Mouse (Mus musculus) left cerebral cortex, postnatal 25 days (tissue): Measurements from ENCODE around the gene Golph3l. TPM values are rescaled to one million over a fixed set of nuclear protein-coding genes. Genes with fewer than 3 reads are reported as not detected.
"Not testable (repeated sequence)": the region's sequence is repeated elsewhere in the genome, so short reads cannot be mapped to it uniquely, and the experiment has no call there.

Experiments
- DNase-seq, 2 experiments: peaks; one replicate each; pipeline ENCODE4 v3.0.0; 2022; ENCODE audit warnings: low spot score in 2 of 2, mixed read lengths in 1 of 2
- intact Hi-C: fragments of 180-260 bp; cut with DNase I; formaldehyde crosslinking; loops from one replicate; pipeline ENCODE4 v1.15.1; 2025
- total RNA-seq, 2 experiments: library from RNA; stranded (reverse); gene quantifications; 2 replicates each; pipeline ENCODE4 v1.2.3; 2021

Gene Golph3l
- total RNA-seq, 2 experiments from 2014 or later, result 20.4 to 20.6 TPM

DNA sequence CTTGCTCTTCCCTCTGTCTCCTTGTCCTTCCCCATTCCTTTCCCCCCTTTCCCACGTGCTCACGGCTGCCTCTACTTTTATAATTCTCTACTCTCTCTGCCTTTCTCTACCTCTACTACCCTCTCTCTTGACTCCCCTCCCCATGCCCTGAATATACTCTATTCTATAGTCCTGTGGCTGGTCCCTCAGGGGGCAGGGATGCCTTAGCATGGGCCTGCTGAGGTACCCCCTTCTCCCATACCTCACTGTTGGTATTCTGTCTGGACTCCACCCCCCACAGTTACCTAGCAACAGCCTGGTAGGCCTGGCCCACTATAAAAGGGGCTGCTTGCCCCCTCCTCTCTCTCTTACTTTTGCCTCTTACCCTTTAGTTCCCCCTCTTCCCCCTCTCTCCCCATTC, 34.8 kb downstream of the Golph3l start:
- intact Hi-C loops, result no loop called here
- no peak for DNase-seq

DNA sequence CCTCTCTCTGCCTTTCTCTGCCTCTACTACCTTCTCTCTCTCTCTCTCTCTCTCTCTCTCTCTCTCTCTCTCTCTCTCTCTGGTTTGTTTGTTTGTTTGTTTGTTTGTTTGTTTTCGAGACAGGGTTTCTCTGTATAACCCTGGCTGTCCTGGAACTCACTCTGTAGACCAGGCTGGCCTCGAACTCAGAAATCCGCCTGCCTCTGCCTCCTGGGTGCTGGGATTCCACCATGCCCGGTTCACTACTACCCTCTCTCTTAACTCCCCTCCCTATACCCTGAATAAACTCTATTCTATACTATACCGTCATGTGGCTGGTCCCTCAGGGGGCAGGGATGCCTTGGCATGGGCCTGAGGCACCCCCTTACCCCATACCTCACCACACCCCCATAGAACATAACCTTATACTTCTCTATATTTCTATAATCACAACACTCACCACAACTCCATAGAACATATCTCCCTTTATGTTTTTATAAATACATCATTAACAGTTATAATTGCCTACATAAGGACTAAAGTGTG, 35.3 kb downstream of the Golph3l start:
- DNase-seq, intact Hi-C loops: not testable (repeated sequence)

DNA sequence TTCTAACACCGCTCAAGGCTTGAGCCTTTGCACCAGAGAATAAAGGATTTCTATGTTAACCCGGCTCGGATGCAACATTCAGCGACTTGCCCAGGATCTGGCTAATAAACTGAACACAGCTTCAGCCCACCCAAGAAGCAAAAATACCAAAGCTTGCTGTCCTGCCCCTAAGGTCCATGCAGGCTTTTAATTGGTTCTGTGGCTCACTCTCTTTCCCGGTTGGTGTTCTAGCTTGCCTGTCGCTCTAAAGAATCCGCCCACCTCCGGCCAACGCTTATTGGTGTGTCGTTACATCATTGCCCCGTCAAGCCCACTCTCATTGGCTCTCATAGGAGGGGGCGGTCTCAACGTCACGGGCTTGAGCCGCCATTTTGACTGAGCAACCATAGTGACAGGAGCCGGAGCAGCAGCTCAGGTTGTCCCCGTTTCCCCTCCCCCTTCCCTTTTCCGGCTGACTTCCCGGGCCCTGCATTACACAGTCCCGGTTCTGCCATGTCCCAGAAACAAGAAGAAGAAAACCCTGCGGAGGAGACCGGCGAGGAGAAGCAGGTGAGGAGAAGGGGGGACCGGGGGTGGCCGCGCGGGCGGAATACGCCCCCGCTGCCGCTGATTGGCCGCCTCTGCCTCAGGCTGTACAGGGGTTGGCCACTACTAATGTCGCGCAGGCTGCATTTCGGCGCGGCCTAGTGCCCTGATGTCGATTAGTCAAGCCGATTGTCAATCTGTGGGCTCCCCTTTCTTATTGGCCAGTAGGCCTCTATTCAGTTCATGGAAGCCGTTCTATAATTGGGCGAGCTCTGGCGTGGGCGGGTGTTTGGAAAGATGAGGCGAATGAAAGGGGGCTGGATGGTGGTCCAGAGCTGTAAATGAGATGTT, 36.1 kb downstream of the Golph3l start, which contains the start of gene Ensa:
TSS of gene Ensa (plus strand) at position 366 of the 876 bp plus-strand sequence.
- intact Hi-C loops, result loop anchor here (5.0 kb wide), 1 partner anchor 128 kb away; the partner anchor contains the start of gene Ctsk
- DNase-seq, result peak; percentile 99 to 100

DNA sequence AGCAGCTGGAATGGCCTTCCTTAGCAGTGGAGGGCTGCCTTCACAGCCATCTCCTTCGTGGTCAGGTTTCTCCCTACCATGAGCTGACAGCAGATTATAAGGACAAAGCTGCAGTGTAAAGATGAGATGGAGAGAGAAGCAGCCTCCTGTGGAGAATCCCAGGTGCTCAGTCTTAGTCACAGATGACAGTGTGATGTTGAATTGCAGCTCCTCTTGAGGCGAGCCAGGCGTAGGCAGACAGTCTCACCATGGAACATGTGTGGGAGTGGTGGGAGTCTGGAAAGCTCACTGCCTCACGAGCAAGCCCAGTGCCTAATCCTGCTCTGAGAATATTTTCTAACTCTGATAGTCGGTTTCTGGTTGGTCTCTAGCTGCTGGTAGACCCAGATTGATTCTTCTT, 39.0 kb downstream of the Golph3l start:
- intact Hi-C loops, result loop anchor here (2.0 to 5.0 kb wide), 2 partner anchors 31 to 130 kb away; partner anchors contain the start of genes Ctsk and Mcl1
- peak; percentile 79 to 97 for DNase-seq

DNA sequence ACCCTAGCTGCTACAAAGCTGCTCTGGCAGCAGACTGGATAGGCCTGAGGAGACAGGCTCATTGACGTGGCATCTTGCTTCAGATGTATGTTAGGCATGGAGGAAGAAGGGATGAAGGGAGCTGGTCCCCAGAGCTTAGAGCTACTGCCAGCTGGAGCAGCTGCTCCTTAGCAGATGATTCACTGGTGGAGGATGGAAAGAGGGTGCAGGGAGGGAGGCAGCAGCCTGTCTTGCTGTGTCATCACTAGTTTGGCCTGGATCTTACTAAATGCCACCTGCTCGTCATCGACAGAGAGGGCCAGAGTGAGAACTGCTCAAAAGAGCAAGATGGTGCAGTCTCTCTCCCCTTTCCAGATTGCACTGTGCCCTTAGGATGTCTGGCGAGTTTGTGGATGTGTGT, 41.0 kb downstream of the Golph3l start:
- intact Hi-C loops, result loop anchor here (2.0 to 5.0 kb wide), 3 partner anchors 29 to 132 kb away; partner anchors contain the start of genes Ctsk and Mcl1

DNA sequence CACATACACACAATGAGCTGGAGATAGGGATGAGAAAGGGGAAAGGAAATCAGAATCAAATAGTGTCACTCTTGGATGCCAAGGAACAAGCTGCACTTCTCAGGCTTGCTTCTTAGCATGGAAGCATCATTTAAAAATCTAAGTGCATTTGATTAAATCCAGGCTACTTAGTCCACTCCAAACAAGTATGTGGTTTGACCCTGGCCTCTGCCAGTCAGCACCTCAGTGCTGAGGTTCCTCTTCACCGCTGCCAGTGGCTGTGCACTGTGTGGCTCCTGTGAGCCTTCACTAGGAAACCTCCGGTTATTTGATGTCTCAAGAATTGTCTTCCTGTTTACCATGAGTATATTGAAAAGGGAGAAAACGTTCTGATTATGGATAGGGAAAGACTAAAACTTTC, 42.1 kb downstream of the Golph3l start:
- no peak for DNase-seq
- intact Hi-C loops, result loop anchor here (5.0 kb wide), 1 partner anchor 46 kb away; no protein-coding TSS in a partner anchor

More for the DNA sequence above, 41.0 kb downstream of the Golph3l start:
- DNase-seq, result peak; percentile 68 to 95

DNA sequence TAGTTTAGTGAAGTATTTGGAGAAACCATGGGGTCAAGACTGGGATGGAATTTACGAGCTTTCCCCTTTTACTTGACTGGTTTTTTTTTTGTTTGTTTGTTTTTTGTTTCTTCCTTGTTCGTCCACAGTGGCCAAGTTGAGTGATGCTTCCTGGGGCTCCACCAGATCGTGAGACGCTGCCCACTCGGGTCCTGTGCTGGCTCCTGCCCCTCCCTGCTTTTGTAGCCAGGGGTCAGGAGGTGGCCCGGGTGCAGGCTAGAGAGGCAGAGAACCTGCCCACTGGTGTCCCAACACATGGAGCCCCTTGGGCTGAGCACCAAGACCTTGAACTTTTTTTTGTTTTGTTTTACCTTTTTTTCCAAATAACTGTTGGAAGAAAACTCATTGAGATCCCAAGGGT, 42.6 kb downstream of the Golph3l start:
- intact Hi-C loops, result loop anchor here (5.0 kb wide), 1 partner anchor 46 kb away; no protein-coding TSS in a partner anchor
- no peak for DNase-seq

DNA sequence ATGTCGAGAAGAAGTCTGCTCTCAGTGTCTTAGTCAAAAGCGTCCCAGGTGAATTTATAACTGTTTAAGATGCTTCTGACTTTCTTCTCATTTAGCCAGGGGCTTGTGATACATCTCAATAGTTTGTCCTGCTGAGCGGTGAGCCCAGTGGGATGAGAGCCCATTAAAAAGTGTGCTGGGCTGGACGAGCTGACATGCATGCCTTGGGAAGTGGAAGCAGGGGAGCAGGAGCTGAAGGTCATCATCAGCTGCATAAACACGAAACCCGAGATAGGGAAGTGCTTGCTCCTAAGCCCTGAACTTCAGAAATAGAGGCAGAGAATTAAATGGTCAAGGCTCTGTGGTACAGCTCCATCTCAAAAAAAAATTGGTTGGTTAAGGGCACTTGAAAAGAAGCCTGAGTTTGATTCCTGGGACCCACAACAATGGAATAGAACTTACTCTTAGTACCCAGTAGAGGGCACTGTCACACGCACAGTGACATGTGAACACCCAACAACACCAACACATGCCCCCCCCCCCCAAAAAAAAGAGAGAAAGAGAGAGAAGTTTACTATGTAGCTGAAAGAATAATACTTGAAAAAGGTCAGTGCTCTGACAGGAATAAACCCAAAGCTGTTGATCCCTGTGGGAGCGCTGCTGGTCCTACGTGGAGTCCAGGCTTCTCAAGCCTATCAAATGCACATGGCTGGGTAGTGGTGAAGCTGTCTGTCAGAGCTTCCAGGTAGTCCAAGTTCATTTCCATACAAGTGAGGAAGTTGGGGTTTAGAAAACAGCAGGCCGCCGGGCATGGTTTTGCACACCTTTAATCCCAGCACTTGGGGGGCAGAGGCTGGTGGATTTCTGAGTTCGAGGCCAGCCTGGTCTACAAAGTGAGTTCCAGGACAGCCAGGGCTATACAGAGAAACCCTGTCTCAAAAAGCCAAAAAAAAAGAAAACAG, 44.2 kb downstream of the Golph3l start:
- intact Hi-C loops, result loop anchor here (5.0 kb wide), 1 partner anchor 44 kb away; no protein-coding TSS in a partner anchor

DNA sequence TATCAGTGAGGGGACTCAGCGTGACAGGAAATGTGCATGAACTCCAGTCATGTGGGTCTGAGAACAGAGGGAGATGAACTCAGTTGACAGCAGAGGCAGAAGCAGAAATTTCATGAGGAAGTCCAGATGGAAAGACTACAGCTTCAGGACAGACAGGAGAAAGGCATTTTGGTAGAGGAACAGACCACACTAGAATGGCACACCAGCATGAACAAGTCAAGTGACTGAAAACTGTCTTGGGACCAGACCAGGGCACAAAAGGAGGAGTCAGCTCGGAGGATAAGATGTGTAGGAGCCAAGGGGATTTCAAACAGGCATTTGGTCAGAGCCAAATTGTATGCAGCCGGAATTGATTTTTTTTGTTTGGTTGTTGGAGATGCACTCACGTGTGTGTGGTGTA, 46.9 kb downstream of the Golph3l start:
- intact Hi-C loops, result no loop called here
- DNase-seq, result no peak

More for the DNA sequence above, 44.2 kb downstream of the Golph3l start:
- DNase-seq, result no peak

DNA sequence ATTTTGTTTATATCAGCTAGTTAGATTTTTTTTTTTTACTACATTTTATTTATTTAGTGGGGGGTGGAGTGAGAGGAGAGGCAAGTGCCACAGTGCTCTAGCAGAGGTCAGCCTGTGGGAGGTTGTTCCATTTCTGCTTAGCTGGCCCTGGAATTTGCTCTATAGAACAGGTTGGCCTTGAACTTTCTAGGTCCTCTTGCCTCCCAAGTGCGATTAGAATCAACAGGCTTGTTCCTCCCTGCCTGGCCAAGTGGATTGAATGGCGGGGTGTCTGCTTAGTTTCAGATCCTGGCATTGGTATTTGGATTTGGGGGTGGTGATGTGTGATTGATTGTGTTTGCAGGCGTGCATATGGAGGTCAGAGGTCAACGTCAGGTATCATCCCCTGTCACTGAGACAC, 47.3 kb downstream of the Golph3l start:
- DNase-seq, result no peak
- intact Hi-C loops, result no loop called here

DNA sequence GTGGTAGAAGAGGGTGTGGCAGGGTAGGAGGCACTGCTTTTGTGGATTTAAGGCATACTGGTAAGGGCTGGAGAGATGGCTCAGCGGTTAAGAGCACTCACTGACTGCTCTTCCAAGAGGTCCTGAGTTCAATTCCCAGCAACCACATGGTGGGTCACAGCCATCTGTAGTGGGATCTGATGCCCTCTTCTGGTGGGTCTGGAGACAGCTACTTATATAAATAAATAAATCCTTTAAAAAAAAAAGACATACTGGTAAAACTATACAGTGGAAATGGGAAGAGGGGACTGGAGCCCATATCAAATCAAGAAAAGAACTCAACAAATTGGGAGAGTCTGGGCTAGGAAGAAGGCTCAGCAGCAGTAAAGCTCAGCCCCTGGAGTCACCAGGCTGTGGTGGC, 51.0 kb downstream of the Golph3l start:
- no peak for DNase-seq
- intact Hi-C loops, result no loop called here

DNA sequence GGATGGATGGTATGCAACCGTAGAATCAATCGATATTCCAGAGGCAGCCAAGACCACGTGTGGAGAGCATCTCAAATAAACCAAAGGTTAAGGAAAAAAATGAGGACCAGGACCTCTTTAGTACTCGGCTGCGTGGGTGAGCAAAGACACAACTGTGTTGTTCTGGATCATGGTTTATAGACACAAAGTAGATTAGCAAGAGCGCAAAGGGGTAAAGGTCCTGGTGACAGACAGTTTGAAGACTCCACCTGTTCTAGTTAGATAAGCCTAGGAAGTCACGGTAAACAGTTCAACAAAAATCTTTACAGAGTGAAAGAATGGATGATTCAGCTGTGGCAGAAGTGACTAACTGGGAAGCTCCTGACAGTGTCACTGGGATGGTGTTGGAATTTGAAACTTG, 54.4 kb downstream of the Golph3l start:
- intact Hi-C loops, result no loop called here
- no peak for DNase-seq

DNA sequence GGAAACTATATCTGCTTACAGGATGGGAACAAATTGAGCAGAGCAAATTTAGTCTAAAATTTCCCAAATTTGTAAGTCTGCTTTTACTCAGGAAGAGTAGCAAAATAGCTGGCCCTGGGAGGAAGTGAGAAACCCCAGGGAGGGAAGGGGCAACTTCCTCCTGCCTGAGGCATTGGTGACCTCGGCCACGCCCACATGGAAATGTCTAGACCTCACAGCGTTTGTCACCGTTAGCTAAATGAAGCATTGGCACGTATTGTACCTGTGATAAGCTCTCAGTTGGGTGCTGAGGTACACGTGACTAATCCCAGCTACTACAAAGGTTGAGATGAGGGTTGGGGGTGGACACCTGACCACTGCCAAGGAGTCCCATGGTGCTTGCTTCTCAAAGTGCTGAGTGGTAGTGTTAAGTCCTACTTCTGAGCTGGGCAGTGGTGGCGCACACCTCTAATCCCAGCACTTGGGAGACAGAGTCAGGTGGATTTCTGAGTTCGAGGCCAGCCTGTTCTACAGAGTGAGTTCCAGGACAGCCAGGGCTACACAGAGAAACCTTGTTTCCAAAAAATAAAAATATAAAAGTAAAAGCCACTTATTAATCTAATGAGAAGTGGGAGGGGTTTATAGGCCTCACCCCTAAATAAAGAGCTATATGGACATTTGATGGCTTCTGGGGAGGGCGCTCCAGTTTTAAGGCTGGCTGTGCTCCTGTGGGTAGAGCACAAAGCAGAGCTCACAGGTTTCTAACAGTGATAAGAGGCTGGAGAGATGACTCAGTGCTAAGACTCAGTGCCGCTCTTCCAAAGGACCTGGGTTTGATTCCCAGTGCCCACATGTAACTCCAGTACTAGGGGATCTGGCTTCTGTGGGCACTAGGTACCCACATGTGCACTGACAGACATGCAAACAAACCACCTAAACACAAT, 56.8 kb downstream of the Golph3l start:
- no peak for DNase-seq
- intact Hi-C loops, result loop anchor here (2.0 kb wide), 1 partner anchor 27 kb away; no protein-coding TSS in a partner anchor

DNA sequence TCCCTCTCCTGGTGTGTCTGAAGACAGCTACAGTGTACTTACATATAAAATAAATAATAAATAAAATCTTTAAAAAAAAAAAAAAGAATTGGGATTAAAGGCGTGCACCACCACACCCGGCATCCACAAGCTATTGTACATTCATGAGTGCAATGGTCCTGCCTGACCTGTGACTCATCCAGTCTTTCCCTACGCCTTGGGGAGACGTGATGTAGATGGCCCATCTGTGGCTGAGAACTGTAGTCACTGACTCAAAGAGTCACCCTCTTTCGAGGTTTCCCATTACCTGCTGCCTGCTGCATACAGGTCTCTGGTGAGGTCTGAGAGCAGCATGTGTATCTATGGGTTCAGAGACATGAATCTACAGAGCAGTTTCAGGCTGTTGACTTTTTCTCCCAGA, 59.3 kb downstream of the Golph3l start:
- intact Hi-C loops, result no loop called here
- no peak for DNase-seq

DNA sequence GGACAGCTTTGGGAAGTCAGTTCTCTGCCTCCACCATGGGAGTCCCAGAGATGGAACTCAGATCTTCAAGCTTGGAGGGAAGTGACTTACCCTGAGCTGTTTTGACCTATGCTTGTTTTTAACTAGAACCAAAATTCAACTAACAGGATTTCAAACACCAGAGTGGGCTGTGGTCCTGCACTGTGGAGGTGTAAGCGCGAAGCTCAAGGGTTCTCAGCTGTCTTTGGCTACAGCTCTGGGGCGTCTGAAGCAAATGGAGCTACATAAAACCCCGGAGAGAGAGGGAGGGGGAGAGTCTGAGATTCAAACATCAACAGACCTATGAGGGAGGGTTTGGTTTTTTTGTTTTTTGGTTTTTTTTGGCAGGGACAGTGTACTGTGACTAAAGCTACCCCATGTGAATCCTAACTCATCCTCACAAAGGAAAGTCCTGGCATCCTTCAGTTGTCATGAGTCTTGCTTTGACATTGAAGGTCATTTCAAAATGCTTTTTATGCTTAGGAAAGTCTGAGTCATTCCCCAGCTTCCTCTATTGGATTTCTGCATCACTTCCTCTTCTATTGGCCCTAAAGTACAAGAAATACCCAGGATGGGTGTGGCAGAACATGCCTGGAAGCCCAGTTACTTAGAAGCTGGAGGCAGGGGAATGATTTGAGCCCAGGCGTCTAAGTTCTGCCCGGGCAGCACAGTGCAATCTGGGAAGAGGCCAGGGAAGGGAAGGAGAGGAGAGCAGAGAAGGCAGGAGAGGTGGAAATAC, 61.7 kb downstream of the Golph3l start:
- intact Hi-C loops, result no loop called here
- DNase-seq, result no peak

DNA sequence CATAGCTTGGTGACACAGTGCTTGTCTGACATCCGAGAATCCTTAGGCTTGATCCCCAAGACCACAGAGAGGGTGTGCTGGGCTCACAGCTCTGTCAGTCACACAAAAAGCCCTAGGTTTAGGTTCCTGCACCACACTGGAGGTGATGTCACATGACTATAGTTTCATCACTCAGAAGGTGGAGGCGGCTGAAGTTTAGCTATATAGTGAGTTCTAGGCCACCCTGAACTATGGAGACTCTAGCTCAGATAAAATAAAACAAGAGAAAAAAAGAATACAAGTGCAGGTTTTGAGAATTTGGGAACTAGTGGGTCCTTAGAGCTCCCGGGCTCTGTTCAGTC, 62.3 kb downstream of the Golph3l start:
- DNase-seq, result no peak
- intact Hi-C loops, result no loop called here

DNA sequence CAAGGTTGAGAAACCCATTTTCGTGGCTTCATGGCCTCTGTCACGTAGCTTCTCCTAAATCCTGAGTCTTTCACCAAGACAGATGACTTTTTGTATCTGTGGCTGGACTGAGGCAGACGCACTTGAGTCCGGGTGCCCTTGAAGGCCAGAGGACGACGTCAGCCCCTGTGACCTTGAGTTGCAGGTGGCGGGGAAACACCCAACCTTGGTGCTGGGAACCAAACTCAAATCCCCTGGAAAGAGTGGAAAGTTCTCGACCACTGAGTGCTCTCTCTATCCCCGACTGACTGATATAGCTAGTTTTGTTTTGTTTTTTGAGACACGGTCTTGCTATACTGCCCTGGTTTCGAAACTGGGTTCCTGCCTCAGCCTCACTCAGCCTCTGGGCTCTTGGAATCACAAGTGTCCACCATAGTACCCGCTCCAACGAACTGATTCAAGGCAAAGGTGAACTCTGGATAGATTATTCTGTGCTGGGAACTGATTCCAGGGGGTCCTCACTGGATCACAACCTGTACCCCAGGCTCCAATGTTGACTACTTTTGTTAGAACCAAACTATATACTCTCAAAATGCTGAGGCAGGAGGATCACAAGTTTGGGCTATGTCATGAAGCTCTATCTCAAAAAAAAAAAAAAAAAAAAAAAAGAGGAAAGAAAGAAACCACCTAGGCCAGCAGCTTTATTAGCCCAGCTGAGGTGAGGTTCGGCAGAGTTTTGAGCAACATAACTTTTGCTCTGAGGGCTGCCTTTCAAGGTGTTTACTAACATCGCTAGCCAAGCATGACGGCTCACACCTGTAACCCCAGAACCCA, 62.9 kb downstream of the Golph3l start:
- intact Hi-C loops, result no loop called here
- no peak for DNase-seq
